Mouse (Mus musculus) limb, embryonic 14.5 days (tissue): ENCODE results near the gene Ssrp1. TPM values are rescaled to one million over a fixed set of nuclear protein-coding genes. Genes with fewer than 3 reads are reported as not detected.

Experiments
- ATAC-seq: fragments of 200-750 bp; cut with Nextera tagmentation; 2 replicates; pipeline ENCODE4 v1.8.0; 2017; ENCODE audit warnings: low read depth, moderate number of reproducible peaks, moderate TSS enrichment; ENCODE audit not compliant: low FRiP score
- DNase-seq: peaks from one replicate; pipeline ENCODE4 v3.0.0-alpha.2; 2015; ENCODE audit warnings: low spot score
- H3K27ac ChIP-seq: fragments of 300-500 bp; sonication (generic); replicated peaks from 2 replicates; pipeline ENCODE4 v1.5.1; 2014; ENCODE audit warnings: low read depth, mild to moderate bottlenecking, low read length, moderate library complexity, mixed read lengths
- H3K27me3 ChIP-seq: fragments of 300-500 bp; sonication (generic); 2 replicates; pipeline ENCODE4 v1.6.1; 2014; ENCODE audit warnings: low read length, mixed read lengths; ENCODE audit not compliant: control insufficient read depth, insufficient read depth
- H3K36me3 ChIP-seq: fragments of 300-500 bp; sonication (generic); 2 replicates; pipeline ENCODE4 v1.6.1; 2014; ENCODE audit warnings: mild to moderate bottlenecking, low read length, moderate library complexity, mixed read lengths; ENCODE audit not compliant: control insufficient read depth, insufficient read depth
- H3K4me1 ChIP-seq: fragments of 300-500 bp; sonication (generic); 2 replicates; pipeline ENCODE4 v1.6.1; 2014; ENCODE audit warnings: antibody characterized with exemption, low read length, mixed read lengths; ENCODE audit not compliant: control insufficient read depth, insufficient read depth
- H3K4me2 ChIP-seq: fragments of 300-500 bp; sonication (generic); replicated peaks from 2 replicates; pipeline ENCODE4 v1.6.1; 2014; ENCODE audit warnings: low read depth, mild to moderate bottlenecking, low read length, moderate library complexity; ENCODE audit not compliant: severe bottlenecking
- H3K4me3 ChIP-seq: fragments of 300-500 bp; sonication (generic); replicated peaks from 2 replicates; pipeline ENCODE4 v1.5.1; 2014; ENCODE audit warnings: low read length
- H3K9ac ChIP-seq: fragments of 300-500 bp; sonication (generic); 2 replicates; pipeline ENCODE4 v1.6.1; 2014; ENCODE audit warnings: mild to moderate bottlenecking, low read depth, low read length, moderate library complexity; ENCODE audit not compliant: severe bottlenecking
- H3K9me3 ChIP-seq: fragments of 300-500 bp; sonication (generic); 2 replicates; pipeline ENCODE4 v1.6.1; 2016; ENCODE audit warnings: low read length; ENCODE audit not compliant: control insufficient read depth
- POLR2A ChIP-seq: fragments of 200-500 bp; IDR thresholded peaks from 2 replicates; pipeline ENCODE4 v1.8.0; 2012; ENCODE audit warnings: inconsistent platforms, mild to moderate bottlenecking, moderate library complexity, borderline replicate concordance; ENCODE audit not compliant: insufficient read depth, insufficient read length; ENCODE audit errors: extremely low read depth
- WGBS: fragments of 180-500 bp; shearing (Covaris S2); extraction: QIAGEN DNeasy Blood & Tissue Kit; methylation state at CpG from one replicate; pipeline ENCODE4 v1.1.7; 2014; 5-methylcytosine and 5-hydroxymethylcytosine counted together
- polyA plus RNA-seq, 2 experiments: library from polyadenylated mRNA; depleted of rRNA in 1 of 2; stranded (reverse) in 1 of 2; unstranded in 1 of 2; fragments of >200 nt; fragmentation: Nextera tagmentation in 1 of 2; extraction: Ambion mirVana in 1 of 2; gene quantifications; 2 replicates each; pipeline versions ENCODE4 v1.2.1 to v1.2.3; 2012 to 2014

Gene Ssrp1
- polyA plus RNA-seq, 2 experiments = 242 to 256 TPM

GRCm38 (mm10) chr2:85071921-85072320 is 34.9 kb downstream of the Ssrp1 start:
- WGBS = 84% methylated on average over 5 of the region's 5 CpGs
- H3K36me3 ChIP-seq = peaks cover 48% of the 10 kb centered on the region
- no peak for TF ChIP-seq POLR2A
- no peak overlapping the region for H3K27ac ChIP-seq
- no peak for DNase-seq
- no peak for ATAC-seq
- H3K4me3 ChIP-seq = no peak overlapping the region
- H3K9ac ChIP-seq = no peak overlapping the region
- no peaks in the 10 kb centered on the region for H3K9me3 ChIP-seq
- no peaks in the 10 kb centered on the region for H3K27me3 ChIP-seq
- no peak overlapping the region for H3K4me2 ChIP-seq
- H3K4me1 ChIP-seq = peaks cover 8% of the 10 kb centered on the region

GRCm38 (mm10) chr2:85073751-85074150 is 36.7 kb downstream of the Ssrp1 start:
- H3K36me3 ChIP-seq = peaks cover 48% of the 10 kb centered on the region
- no peak overlapping the region for H3K4me3 ChIP-seq

DNA sequence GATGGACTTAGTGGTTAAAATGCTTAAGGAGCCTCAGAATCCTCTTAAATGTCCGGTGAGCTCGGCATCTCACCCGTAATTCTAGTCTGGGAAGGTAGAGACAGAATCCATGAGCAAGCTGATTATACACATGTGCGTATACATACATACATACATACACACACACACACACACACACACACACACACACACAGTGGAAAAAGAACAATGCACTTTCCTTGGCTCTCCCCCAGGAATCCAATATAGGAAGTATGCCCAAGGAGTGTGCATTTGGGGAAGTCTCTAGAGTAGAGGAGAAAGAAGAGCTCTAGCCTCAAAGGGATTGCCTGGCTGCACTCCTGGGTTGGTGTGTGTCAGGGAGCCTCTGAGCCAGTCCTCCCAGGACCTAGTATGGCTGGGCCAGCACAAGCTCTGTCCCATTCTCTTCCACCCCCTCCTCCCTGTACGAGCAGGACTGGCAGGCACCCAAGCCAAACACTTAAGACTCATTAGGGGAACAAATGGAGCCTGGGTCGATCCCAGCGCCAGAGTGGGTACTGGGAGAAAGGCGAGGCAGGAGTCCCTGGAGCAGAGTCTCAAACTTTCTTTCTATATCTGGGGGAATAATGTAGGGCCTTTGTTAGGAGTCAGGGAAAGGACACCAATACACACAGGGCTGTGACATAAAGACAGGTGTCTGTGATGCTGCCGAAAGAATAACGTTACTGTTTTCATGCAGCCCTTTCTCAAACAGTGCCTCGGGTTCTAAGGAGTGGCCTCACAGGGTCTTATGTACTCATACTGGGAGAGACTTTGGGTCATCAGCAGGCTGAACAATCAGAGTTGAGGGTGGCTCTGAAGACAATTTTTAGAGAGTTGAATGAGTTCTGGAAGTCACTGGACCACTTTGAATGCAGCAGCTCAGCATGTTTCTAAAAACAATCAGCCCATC is 51.9 kb downstream of the Ssrp1 start:
- Histone ChIP-seq H3K36me3 (no peaks in the 10 kb centered on the region), H3K9ac (no peak overlapping the region), H3K27ac (no peak overlapping the region), H3K4me2 (no peak overlapping the region), H3K4me1 (peaks cover 5% of the 10 kb centered on the region; the same call in 1 of the 2 replicates), H3K4me3 (no peak overlapping the region), H3K9me3 (no peaks in the 10 kb centered on the region), H3K27me3 (no peaks in the 10 kb centered on the region)
- 56% methylated on average over 11 of the region's 11 CpGs for WGBS
- TF ChIP-seq POLR2A = no peak
- ATAC-seq (no peak), DNase-seq (peak; percentile 42)

More at GRCm38 (mm10) chr2:85073751-85074150, 36.7 kb downstream of the Ssrp1 start:
- ATAC-seq = no peak
- DNase-seq = no peak
- Histone ChIP-seq H3K9ac (no peak overlapping the region), H3K4me1 (peaks cover 4% of the 10 kb centered on the region; the same call in 1 of the 2 replicates), H3K4me2 (no peak overlapping the region), H3K27me3 (no peaks in the 10 kb centered on the region), H3K27ac (no peak overlapping the region), H3K9me3 (no peaks in the 10 kb centered on the region)
- TF ChIP-seq POLR2A = no peak
- 86% methylated on average over 5 of the region's 5 CpGs for WGBS

- no peak overlapping the region for H3K4me3 ChIP-seq
- no peak overlapping the region for H3K9ac ChIP-seq
- H3K27ac ChIP-seq = no peak overlapping the region
- H3K9me3 ChIP-seq = no peaks in the 10 kb centered on the region
- peaks cover 5% of the 10 kb centered on the region; the same call in 1 of the 2 replicates for H3K4me1 ChIP-seq
- TF ChIP-seq POLR2A = no peak
- WGBS = 91% methylated on average over 4 of the region's 4 CpGs
- DNase-seq (no peak), ATAC-seq (no peak)
- H3K4me2 ChIP-seq = no peak overlapping the region
- no peaks in the 10 kb centered on the region for H3K36me3 ChIP-seq
- no peaks in the 10 kb centered on the region for H3K27me3 ChIP-seq
Observed at GRCm38 (mm10) chr2:85091325-85091724, 54.3 kb downstream of the Ssrp1 start.

- no peak for ATAC-seq
- Histone ChIP-seq H3K27ac (no peak overlapping the region), H3K27me3 (no peaks in the 10 kb centered on the region), H3K36me3 (no peaks in the 10 kb centered on the region), H3K4me2 (no peak overlapping the region), H3K4me1 (peaks cover 5% of the 10 kb centered on the region; the same call in 1 of the 2 replicates), H3K4me3 (no peak overlapping the region), H3K9me3 (no peaks in the 10 kb centered on the region), H3K9ac (no peak overlapping the region)
- WGBS = 95% methylated on average over 1 of the region's 1 CpGs
- no peak for TF ChIP-seq POLR2A
- DNase-seq = no peak
Observed at GRCm38 (mm10) chr2:85093376-85093775, 56.3 kb downstream of the Ssrp1 start.
